8 mouse cellular contexts compared by ENCODE assay signal in genomic region chr4:43973526-43973981, GRCm38 (mm10). TPM values are rescaled to one million over a fixed set of nuclear protein-coding genes. Genes with fewer than 3 reads are reported as not detected.
DNase-seq lines count a peak whose midpoint lies in the region; ATAC-seq and TF ChIP-seq lines count a peak whose summit lies in the region.

No protein-coding gene starts in this region.

- DNase-seq in liver, embryonic 11.5 days (ENCODE audit: low spot score): no peak
- peak; percentile 15 for DNase-seq in R1 (ENCODE audit: low read depth, low spot score)
- peak; percentile 72 to 73 for DNase-seq in lung, postnatal 4 days
- DNase-seq in urinary bladder, postnatal 14 days (ENCODE audit: low spot score): no peak

- H3K4me3 ChIP-seq in liver, embryonic 12.5 days: no peak overlapping the region
- H3K4me3 ChIP-seq in liver, embryonic 11.5 days (ENCODE audit: low read depth, low read length): no peak overlapping the region
- no peak overlapping the region for H3K4me3 ChIP-seq in cortical plate, adult 2 months (ENCODE audit: insufficient read depth, low read length)
- no peak overlapping the region for H3K4me3 ChIP-seq in intestine, embryonic 16.5 days (ENCODE audit: low read length)

- peaks cover 74% of the 10 kb centered on the region for H3K4me1 ChIP-seq in liver, embryonic 12.5 days
- peaks cover 35% of the 10 kb centered on the region for H3K4me1 ChIP-seq in liver, embryonic 11.5 days (replicated peaks; ENCODE audit: control insufficient read depth, insufficient read depth, low read length)
- H3K4me1 ChIP-seq in cortical plate, adult 2 months (ENCODE audit: control insufficient read depth, insufficient read depth, low read length): peaks cover 4% of the 10 kb centered on the region; the same call in 1 of the 2 replicates
- peaks cover 32% of the 10 kb centered on the region for H3K4me1 ChIP-seq in intestine, embryonic 16.5 days (ENCODE audit: control insufficient read depth, insufficient read depth, low read length)

- 31% methylated on average over 4 of the region's 4 CpGs for WGBS in liver, embryonic 12.5 days (ENCODE audit: insufficient replicate concordance)
- WGBS in liver, embryonic 11.5 days: 45% methylated on average over 4 of the region's 4 CpGs
- 58% methylated on average over 4 of the region's 4 CpGs for WGBS in intestine, embryonic 16.5 days

- no peak for TF ChIP-seq CTCF in cortical plate, adult 2 months (IDR thresholded peaks at IDR 0.05; ENCODE audit: extremely low read depth, insufficient read depth, low read length)

- no peak for ATAC-seq in liver, embryonic 12.5 days
- no peak for ATAC-seq in liver, embryonic 11.5 days (replicated peaks; ENCODE audit: low FRiP score)
- peak; percentile 75 to 80 for ATAC-seq in hematopoietic stem cell, adult 5-6 weeks (replicated peaks in 1 of 2; ENCODE audit: insufficient read depth in 1 of 2, low FRiP score in 2 of 2, low TSS enrichment in 1 of 2, low read depth in 1 of 2, poor library complexity in 2 of 2, severe bottlenecking in 2 of 2)
- ATAC-seq in intestine, embryonic 16.5 days: no peak

- no peak overlapping the region for H3K4me2 ChIP-seq in liver, embryonic 12.5 days
- H3K4me2 ChIP-seq in liver, embryonic 11.5 days: no peak overlapping the region
- no peak overlapping the region for H3K4me2 ChIP-seq in intestine, embryonic 16.5 days (ENCODE audit: low read depth, low read length)

- H3K9ac ChIP-seq in liver, embryonic 12.5 days: no peak overlapping the region
- H3K9ac ChIP-seq in liver, embryonic 11.5 days (ENCODE audit: low read depth, low read length): no peak overlapping the region
- H3K9ac ChIP-seq in intestine, embryonic 16.5 days (ENCODE audit: low read depth, low read length): no peak overlapping the region

- no peak for TF ChIP-seq POLR2A in cortical plate, adult 2 months (IDR thresholded peaks at IDR 0.05; ENCODE audit: extremely low read depth, insufficient read depth, low read length)

- H3K27me3 ChIP-seq in liver, embryonic 12.5 days (replicated peaks): no peaks in the 10 kb centered on the region
- H3K27me3 ChIP-seq in liver, embryonic 11.5 days (replicated peaks; ENCODE audit: control insufficient read depth, insufficient read depth, low read length): no peaks in the 10 kb centered on the region
- H3K27me3 ChIP-seq in intestine, embryonic 16.5 days (replicated peaks; ENCODE audit: control insufficient read depth, insufficient read depth, low read length): no peaks in the 10 kb centered on the region

- no peaks in the 10 kb centered on the region for H3K9me3 ChIP-seq in liver, embryonic 12.5 days (replicated peaks)
- no peaks in the 10 kb centered on the region for H3K9me3 ChIP-seq in liver, embryonic 11.5 days (ENCODE audit: control insufficient read depth, low read length)
- no peaks in the 10 kb centered on the region for H3K9me3 ChIP-seq in intestine, embryonic 16.5 days (ENCODE audit: control insufficient read depth, low read length)

- H3K27ac ChIP-seq in liver, embryonic 12.5 days: peak overlapping the region; percentile 64
- H3K27ac ChIP-seq in liver, embryonic 11.5 days (ENCODE audit: low read depth, low read length): no peak overlapping the region
- H3K27ac ChIP-seq in cortical plate, adult 2 months (ENCODE audit: insufficient read depth, low read length): peak overlapping the region; percentile 2; the same call in 1 of the 2 replicates
- H3K27ac ChIP-seq in intestine, embryonic 16.5 days (ENCODE audit: low read length): no peak overlapping the region

- H3K36me3 ChIP-seq in liver, embryonic 12.5 days: peaks cover 47% of the 10 kb centered on the region
- H3K36me3 ChIP-seq in liver, embryonic 11.5 days (ENCODE audit: control insufficient read depth, insufficient read depth, low read length): peaks cover 3% of the 10 kb centered on the region; the same call in 1 of the 2 replicates
- H3K36me3 ChIP-seq in intestine, embryonic 16.5 days (ENCODE audit: control insufficient read depth, insufficient read depth, low read length): no peaks in the 10 kb centered on the region

RNA-seq across cellular contexts. Expression of gene Ccin, which starts 9.7 kb away (rescaled TPM):
- not detected in 2 replicates for polyA plus RNA-seq in liver, embryonic 12.5 days (2016; fragmentation: Nextera tagmentation; extraction: Ambion mirVana)
- polyA plus RNA-seq in liver, embryonic 11.5 days (2014; fragmentation: Nextera tagmentation; extraction: Ambion mirVana): not detected in 2 replicates
- polyA plus RNA-seq in cortical plate, adult 2 months (2012; rRNA removed): not detected in 2 replicates
- total RNA-seq in hematopoietic stem cell, adult 5-6 weeks (2017): 0.44 TPM in 1 of 2 replicates, not detected in the other
- polyA plus RNA-seq in intestine, embryonic 16.5 days (2015; fragmentation: Nextera tagmentation; extraction: Ambion mirVana): not detected in 2 replicates

RNA-seq across cellular contexts. Expression of gene Glipr2, which starts 16.4 kb away (rescaled TPM):
- polyA plus RNA-seq in liver, embryonic 12.5 days (2016; fragmentation: Nextera tagmentation; extraction: Ambion mirVana): 45.8 and 46.6 TPM in 2 replicates
- 71.4 and 81.6 TPM in 2 replicates for polyA plus RNA-seq in liver, embryonic 11.5 days (2014; fragmentation: Nextera tagmentation; extraction: Ambion mirVana)
- polyA plus RNA-seq in cortical plate, adult 2 months (2012; rRNA removed): 2.6 and 3.2 TPM in 2 replicates
- 40.2 and 62.5 TPM in 2 replicates for total RNA-seq in hematopoietic stem cell, adult 5-6 weeks (2017)
- polyA plus RNA-seq in intestine, embryonic 16.5 days (2015; fragmentation: Nextera tagmentation; extraction: Ambion mirVana): 69.4 and 78.5 TPM in 2 replicates

RNA-seq across cellular contexts. Expression of gene Clta, which starts 30.7 kb away (rescaled TPM):
- polyA plus RNA-seq in liver, embryonic 12.5 days (2016; fragmentation: Nextera tagmentation; extraction: Ambion mirVana): 169 and 172 TPM in 2 replicates
- polyA plus RNA-seq in liver, embryonic 11.5 days (2014; fragmentation: Nextera tagmentation; extraction: Ambion mirVana): 215 and 216 TPM in 2 replicates
- 385 and 422 TPM in 2 replicates for polyA plus RNA-seq in cortical plate, adult 2 months (2012; rRNA removed)
- total RNA-seq in hematopoietic stem cell, adult 5-6 weeks (2017): 288 and 367 TPM in 2 replicates
- polyA plus RNA-seq in intestine, embryonic 16.5 days (2015; fragmentation: Nextera tagmentation; extraction: Ambion mirVana): 241 and 256 TPM in 2 replicates

Comparison
In these comparisons a context has a peak if more than half of its experiments do, and no peak if none do; other contexts are left out.
1. H3K27ac ChIP-seq: peak in liver, embryonic 12.5 days (single experiment) and cortical plate, adult 2 months (single experiment); none in liver, embryonic 11.5 days (single experiment) and intestine, embryonic 16.5 days (single experiment).
2. ATAC-seq: peak in hematopoietic stem cell, adult 5-6 weeks (2 of 2); none in liver, embryonic 12.5 days (single experiment), liver, embryonic 11.5 days (single experiment) and intestine, embryonic 16.5 days (single experiment).
3. DNase-seq: peak in R1 (single experiment) and lung, postnatal 4 days (2 of 2); none in liver, embryonic 11.5 days (single experiment) and urinary bladder, postnatal 14 days (single experiment).
4. RNA of gene Glipr2, which starts 16.4 kb away (polyA plus RNA-seq): 69.4 to 78.5 TPM in intestine, embryonic 16.5 days, 71.4 to 81.6 TPM in liver, embryonic 11.5 days and 45.8 to 46.6 TPM in liver, embryonic 12.5 days; 2.6 to 3.2 TPM in cortical plate, adult 2 months; every median in the first group is over 10 times any median in the second.